Mouse (Mus musculus) embryonic facial prominence, embryonic 10.5 days (tissue): ENCODE measurements around the gene Shc2. TPM values are rescaled to one million over a fixed set of nuclear protein-coding genes. Genes with fewer than 3 reads are reported as not detected.

Experiments used
- DNase-seq: peaks from one replicate; pipeline ENCODE4 v3.0.0-alpha.2; 2017; ENCODE audit warnings: low spot score
- H3K27ac ChIP-seq: fragments of 300-500 bp; sonication (generic); replicated peaks from 2 replicates; pipeline ENCODE4 v1.5.1; 2016; ENCODE audit warnings: mild to moderate bottlenecking
- H3K27me3 ChIP-seq: fragments of 300-500 bp; sonication (generic); replicated peaks from 2 replicates; pipeline ENCODE4 v1.6.1; 2016; ENCODE audit warnings: low read depth, mild to moderate bottlenecking; ENCODE audit not compliant: poor library complexity, severe bottlenecking
- H3K36me3 ChIP-seq: fragments of 300-500 bp; sonication (generic); replicated peaks from 2 replicates; pipeline ENCODE4 v1.6.1; 2016; ENCODE audit warnings: mild to moderate bottlenecking, moderate library complexity
- H3K4me1 ChIP-seq: fragments of 300-500 bp; sonication (generic); 2 replicates; pipeline ENCODE4 v1.6.1; 2016
- H3K4me3 ChIP-seq: fragments of 300-500 bp; sonication (generic); 2 replicates; pipeline ENCODE4 v1.5.1; 2016; ENCODE audit warnings: mild to moderate bottlenecking, moderate library complexity
- H3K9me3 ChIP-seq: fragments of 300-500 bp; sonication (generic); 2 replicates; pipeline ENCODE4 v1.6.1; 2016; ENCODE audit warnings: mild to moderate bottlenecking
- WGBS: fragments of 180-500 bp; shearing (Covaris S2); methylation state at CpG from one replicate; pipeline ENCODE4 v1.1.7; 2016; 5-methylcytosine and 5-hydroxymethylcytosine counted together
- polyA plus RNA-seq: library from polyadenylated mRNA; unstranded; fragments of >200 nt; fragmentation: Nextera tagmentation; extraction: Ambion mirVana; gene quantifications from 2 replicates; pipeline ENCODE4 v1.2.1, GENCODE M21; 2016

The Shc2 gene
- polyA plus RNA-seq, 1 experiment from 2014 or later = 21.5 TPM

GRCm38 (mm10) chr10:79597936-79598230 is 39.8 kb downstream of the Shc2 start:
- no peak for DNase-seq
- Histone ChIP-seq H3K9me3 (no peaks in the 10 kb centered on the region), H3K4me3 (no peak overlapping the region), H3K36me3 (no peaks in the 10 kb centered on the region), H3K4me1 (0 out of 2 replicates have a peak, but pooled peaks cover 3% of the 10 kb centered on the region), H3K27ac (no peak overlapping the region), H3K27me3 (peaks cover 35% of the 10 kb centered on the region)
- 61% methylated on average over 4 of the region's 4 CpGs for WGBS

GRCm38 (mm10) chr10:79597051-79597935 is 40.4 kb downstream of the Shc2 start:
- Histone ChIP-seq H3K9me3 (no peaks in the 10 kb centered on the region), H3K4me3 (no peak overlapping the region), H3K4me1 (0 out of 2 replicates have a peak, but pooled peaks cover 3% of the 10 kb centered on the region), H3K36me3 (no peaks in the 10 kb centered on the region), H3K27me3 (peaks cover 35% of the 10 kb centered on the region), H3K27ac (no peak overlapping the region)
- WGBS = 35% methylated on average over 13 of the region's 13 CpGs
- no peak for DNase-seq

DNA sequence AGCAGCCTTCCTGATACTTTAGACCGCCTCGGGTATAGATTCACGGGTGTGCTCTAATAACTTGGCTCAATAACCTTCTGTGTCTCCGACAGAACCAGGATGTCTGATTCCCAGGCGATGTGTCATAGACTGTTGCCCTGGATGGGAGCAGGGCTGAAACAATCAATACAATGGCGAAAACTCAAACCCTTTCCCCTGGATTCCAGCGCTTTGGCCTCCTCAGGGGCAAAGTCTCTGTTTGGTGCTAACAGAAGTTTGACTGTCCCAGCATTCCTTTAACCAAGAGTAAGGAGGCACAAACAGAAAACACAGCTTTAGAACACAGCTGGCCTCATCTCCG is 42.2 kb downstream of the Shc2 start:
- Histone ChIP-seq H3K27me3 (peaks cover 35% of the 10 kb centered on the region), H3K36me3 (no peaks in the 10 kb centered on the region), H3K4me3 (no peak overlapping the region), H3K4me1 (0 out of 2 replicates have a peak, but pooled peaks cover 3% of the 10 kb centered on the region), H3K9me3 (no peaks in the 10 kb centered on the region), H3K27ac (no peak overlapping the region)
- no peak for DNase-seq
- WGBS = 61% methylated on average over 8 of the region's 8 CpGs

DNA sequence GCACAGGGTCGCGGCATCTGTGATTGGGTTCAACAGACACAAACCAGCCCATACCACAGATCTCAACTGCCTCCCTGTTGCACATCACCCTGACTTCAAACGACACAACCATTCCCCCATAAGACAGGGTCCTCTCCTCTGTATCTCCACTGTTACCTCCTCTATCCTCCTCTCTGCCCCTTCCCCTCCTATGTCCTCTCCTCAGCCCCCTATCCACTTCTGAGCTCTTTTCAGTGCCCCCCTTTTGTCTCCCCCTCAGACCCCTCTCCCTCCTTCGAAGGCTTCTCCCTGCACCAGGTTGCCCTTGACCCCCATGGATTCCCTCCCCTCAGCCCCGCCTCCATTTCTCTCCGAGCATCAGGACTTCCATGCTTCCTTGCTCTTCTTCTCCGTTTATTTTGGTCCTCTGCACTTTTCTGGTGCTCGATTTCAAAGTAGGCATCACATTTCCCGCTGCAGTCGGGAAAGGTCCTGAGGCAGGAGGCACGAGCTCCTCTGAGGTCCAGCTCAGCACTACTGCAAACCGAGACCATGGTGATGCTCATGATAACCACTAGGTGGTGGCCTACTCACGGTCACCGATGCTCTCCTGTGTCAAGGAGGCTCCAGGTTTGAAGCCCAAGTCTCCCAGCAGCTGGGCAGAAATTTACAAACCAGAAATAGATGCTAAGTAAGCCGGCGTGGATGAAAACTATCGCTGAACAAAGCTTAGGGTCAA is 42.7 kb downstream of the Shc2 start:
- H3K27ac ChIP-seq = no peak overlapping the region
- peaks cover 35% of the 10 kb centered on the region for H3K27me3 ChIP-seq
- no peaks in the 10 kb centered on the region for H3K9me3 ChIP-seq
- H3K4me1 ChIP-seq = 0 out of 2 replicates have a peak, but pooled peaks cover 3% of the 10 kb centered on the region
- 16% methylated on average over 17 of the region's 17 CpGs for WGBS
- H3K36me3 ChIP-seq = no peaks in the 10 kb centered on the region
- peak; percentile 71 for DNase-seq
- no peak overlapping the region for H3K4me3 ChIP-seq

GRCm38 (mm10) chr10:79594111-79594510 is 43.6 kb downstream of the Shc2 start:
- H3K4me3 ChIP-seq = no peak overlapping the region
- no peak overlapping the region for H3K27ac ChIP-seq
- H3K27me3 ChIP-seq = peaks cover 35% of the 10 kb centered on the region
- no peak for DNase-seq
- 0 out of 2 replicates have a peak, but pooled peaks cover 3% of the 10 kb centered on the region for H3K4me1 ChIP-seq
- WGBS = 56% methylated on average over 6 of the region's 6 CpGs
- H3K36me3 ChIP-seq = no peaks in the 10 kb centered on the region
- H3K9me3 ChIP-seq = no peaks in the 10 kb centered on the region

DNA sequence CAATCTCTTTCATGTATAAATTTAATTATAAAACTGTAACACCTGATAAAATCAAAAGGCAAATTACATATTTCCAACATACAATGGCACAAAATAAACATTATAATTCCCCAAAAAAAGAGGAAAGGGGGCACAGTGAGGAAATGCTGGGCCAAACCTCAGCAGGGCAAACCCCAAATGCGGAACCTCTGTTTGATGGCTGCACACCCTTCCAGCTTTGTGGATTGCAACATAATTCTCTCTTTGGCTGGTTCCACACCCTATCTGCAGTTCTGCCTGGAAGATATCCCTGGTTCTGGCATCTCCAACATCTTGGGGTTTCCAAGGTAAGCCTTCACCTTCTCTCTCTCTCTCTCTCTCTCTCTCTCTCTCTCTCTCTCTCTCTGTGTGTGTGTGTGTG is 47.0 kb downstream of the Shc2 start:
- Histone ChIP-seq H3K36me3 (no peaks in the 10 kb centered on the region), H3K27me3 (peaks cover 17% of the 10 kb centered on the region), H3K27ac (no peak overlapping the region), H3K4me1 (0 out of 2 replicates have a peak, but pooled peaks cover 3% of the 10 kb centered on the region), H3K9me3 (no peaks in the 10 kb centered on the region), H3K4me3 (no peak overlapping the region)
- DNase-seq = no peak
- 93% methylated on average over 1 of the region's 1 CpGs for WGBS

GRCm38 (mm10) chr10:79587752-79588126 is 50.0 kb downstream of the Shc2 start:
- 69% methylated on average over 4 of the region's 4 CpGs for WGBS
- Histone ChIP-seq H3K4me3 (no peak overlapping the region), H3K9me3 (no peaks in the 10 kb centered on the region), H3K27ac (no peak overlapping the region), H3K27me3 (0 out of 2 replicates have a peak, but pooled peaks cover 4% of the 10 kb centered on the region), H3K36me3 (no peaks in the 10 kb centered on the region), H3K4me1 (no peaks in the 10 kb centered on the region)
- DNase-seq = no peak

- H3K36me3 ChIP-seq = no peaks in the 10 kb centered on the region
- H3K4me3 ChIP-seq = no peak within 1 kb of the TSS
- H3K27ac ChIP-seq = no peak within 1 kb of the TSS
- H3K4me1 ChIP-seq = no peaks in the 10 kb centered on the region
- no peaks in the 10 kb centered on the region for H3K9me3 ChIP-seq
- WGBS = 79% methylated on average over 5 of the region's 5 CpGs
- no peak for DNase-seq
- H3K27me3 ChIP-seq = 0 out of 2 replicates have a peak, but pooled peaks cover 4% of the 10 kb centered on the region
These were observed 50.5 kb downstream of the Shc2 start, which contains the start of gene Theg for GRCm38 (mm10) chr10:79587061-79587751. Gene Theg, minus strand, starts transcription at chr10:79587331.

DNA sequence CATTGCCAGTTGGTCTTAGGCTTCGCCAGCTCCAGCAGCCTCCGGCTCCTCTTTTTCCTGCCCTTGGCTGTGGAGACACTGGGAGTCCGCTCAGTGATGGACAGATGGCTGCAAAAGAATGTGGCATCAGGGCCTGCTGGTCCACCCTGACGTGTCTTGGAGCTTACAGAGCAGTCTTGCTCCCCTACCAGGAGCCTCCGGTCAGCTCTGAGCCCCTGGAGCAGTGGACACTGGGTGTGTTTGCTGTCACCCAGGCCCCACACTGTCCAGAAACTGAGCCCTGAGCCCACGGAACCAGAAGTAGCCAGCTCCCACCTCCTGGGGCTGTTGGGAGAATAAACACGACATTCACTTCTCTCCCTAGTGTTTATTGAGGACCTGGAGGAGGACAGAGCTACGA is 51.5 kb downstream of the Shc2 start:
- Histone ChIP-seq H3K4me3 (no peak overlapping the region), H3K4me1 (no peaks in the 10 kb centered on the region), H3K27me3 (0 out of 2 replicates have a peak, but pooled peaks cover 4% of the 10 kb centered on the region), H3K9me3 (no peaks in the 10 kb centered on the region), H3K36me3 (no peaks in the 10 kb centered on the region), H3K27ac (no peak overlapping the region)
- WGBS = 76% methylated on average over 8 of the region's 8 CpGs
- no peak for DNase-seq

- Histone ChIP-seq H3K9me3 (no peaks in the 10 kb centered on the region), H3K36me3 (no peaks in the 10 kb centered on the region), H3K4me1 (no peaks in the 10 kb centered on the region), H3K27me3 (0 out of 2 replicates have a peak, but pooled peaks cover 4% of the 10 kb centered on the region), H3K4me3 (no peak overlapping the region), H3K27ac (no peak overlapping the region)
- 87% methylated on average over 5 of the region's 5 CpGs for WGBS
- no peak for DNase-seq
These were observed 52.0 kb downstream of the Shc2 start for GRCm38 (mm10) chr10:79585723-79586122.

DNA sequence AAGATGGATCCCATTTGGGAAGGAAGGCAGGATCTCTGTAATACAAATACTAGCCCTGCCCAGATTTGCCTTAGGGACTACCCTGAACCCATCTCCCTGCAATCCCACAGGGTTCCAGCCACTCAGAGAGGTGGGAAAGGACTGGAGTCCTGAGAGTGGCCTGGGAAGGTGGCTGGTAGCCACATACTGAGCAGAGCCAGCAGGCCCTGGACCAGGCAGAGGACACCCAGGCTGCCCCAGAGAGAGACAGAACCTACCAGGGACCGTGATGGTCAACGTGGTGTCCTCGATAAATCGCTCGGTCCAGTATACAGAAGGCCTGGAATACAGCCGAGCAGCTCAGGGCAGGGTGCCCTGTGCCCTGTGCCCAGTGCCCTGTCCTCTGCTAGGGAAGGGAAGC is 52.6 kb downstream of the Shc2 start:
- DNase-seq = no peak
- Histone ChIP-seq H3K27ac (no peak overlapping the region), H3K4me3 (no peak overlapping the region), H3K36me3 (no peaks in the 10 kb centered on the region), H3K9me3 (no peaks in the 10 kb centered on the region), H3K4me1 (no peaks in the 10 kb centered on the region), H3K27me3 (0 out of 2 replicates have a peak, but pooled peaks cover 4% of the 10 kb centered on the region)
- 91% methylated on average over 6 of the region's 6 CpGs for WGBS

DNA sequence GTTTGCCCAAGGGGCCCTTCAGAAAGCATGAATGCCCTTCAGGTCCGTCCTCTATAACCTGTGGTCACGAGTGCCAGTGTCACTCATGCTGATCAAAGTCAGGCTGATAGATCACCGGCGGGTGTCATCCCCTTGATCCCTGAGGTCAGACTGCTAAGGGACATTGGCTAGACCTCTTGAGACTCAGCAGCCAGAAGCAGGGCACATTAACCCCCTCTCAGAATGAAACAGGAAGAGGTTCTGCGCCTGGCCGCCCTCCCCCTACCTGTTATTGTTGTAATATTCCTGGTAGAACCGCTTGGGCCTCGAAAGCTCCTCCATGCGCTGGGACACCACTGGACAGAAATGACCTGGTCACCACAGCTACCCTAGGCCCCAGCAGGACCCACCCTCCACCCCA is 53.3 kb downstream of the Shc2 start:
- H3K36me3 ChIP-seq = no peaks in the 10 kb centered on the region
- H3K4me3 ChIP-seq = no peak overlapping the region
- no peaks in the 10 kb centered on the region for H3K9me3 ChIP-seq
- no peak for DNase-seq
- no peaks in the 10 kb centered on the region for H3K4me1 ChIP-seq
- 0 out of 2 replicates have a peak, but pooled peaks cover 9% of the 10 kb centered on the region for H3K27me3 ChIP-seq
- H3K27ac ChIP-seq = no peak overlapping the region
- 78% methylated on average over 9 of the region's 9 CpGs for WGBS
